Mouse (Mus musculus): ENCODE data around the gene Mrpl57. TPM values are rescaled to one million over a fixed set of nuclear protein-coding genes. Genes with fewer than 3 reads are reported as not detected.

Gene Mrpl57
- polyA plus RNA-seq, 2 experiments from 2014 or later: 74.0 to 89.4 TPM

- ATAC-seq: no peak
Observed at GRCm38 (mm10) chr14:57861987-57862412, 36.0 kb downstream of the Mrpl57 start.

- no peak for ATAC-seq
Observed at GRCm38 (mm10) chr14:57863129-57863528, 37.1 kb downstream of the Mrpl57 start.

GRCm38 (mm10) chr14:57865256-57865655 is 39.2 kb downstream of the Mrpl57 start:
- peak; percentile 90 for ATAC-seq

GRCm38 (mm10) chr14:57866676-57867276 is 40.7 kb downstream of the Mrpl57 start:
- ATAC-seq: no peak

- ATAC-seq: no peak
Observed at GRCm38 (mm10) chr14:57877921-57878320, 51.9 kb downstream of the Mrpl57 start.

Other genes starting within 250 kb of the Mrpl57 start
- gene Xpo4, start 160.8 kb upstream of the Mrpl57 start, polyA plus RNA-seq (2017; shearing (Covaris generic)): 10 to 100 TPM; 26.9 to 29.6 TPM
- not detected for gene Gm49361, start 80.1 kb upstream of the Mrpl57 start, polyA plus RNA-seq (2017; shearing (Covaris generic))
- gene Lats2, start 67.8 kb upstream of the Mrpl57 start, polyA plus RNA-seq (2017; shearing (Covaris generic)): 10 to 100 TPM; 25.6 to 25.8 TPM
- gene Sap18, start 28.1 kb upstream of the Mrpl57 start, polyA plus RNA-seq (2017; shearing (Covaris generic)): 100 to 1,000 TPM; 177 to 178 TPM
- gene Ska3, start within 50 bp of the Mrpl57 start, polyA plus RNA-seq (2017; shearing (Covaris generic)): 1 to 10 TPM; 1.7 to 4.1 TPM
- gene Zdhhc20, start 64.0 kb downstream of the Mrpl57 start, polyA plus RNA-seq (2017; shearing (Covaris generic)): 100 to 1,000 TPM; 212 to 215 TPM
- gene Micu2, start 173.0 kb downstream of the Mrpl57 start, polyA plus RNA-seq (2017; shearing (Covaris generic)): 10 to 100 TPM; 12.6 to 19.2 TPM
- not detected for gene Fgf9, start 244.3 kb downstream of the Mrpl57 start, polyA plus RNA-seq (2017; shearing (Covaris generic))